Mouse (Mus musculus) brown adipose tissue, adult 24 weeks (tissue): ENCODE data around the gene Prg4. TPM values are rescaled to one million over a fixed set of nuclear protein-coding genes. Genes with fewer than 3 reads are reported as not detected.
A peak's percentile ranks its signal among the peaks of the same experiment; 100 is the strongest.

Experiments
- H3K27ac ChIP-seq: fragments of 200-500 bp; replicated peaks from 2 replicates; pipeline ENCODE4 v1.5.1; 2012; ENCODE audit warnings: low read depth, mild to moderate bottlenecking, low read length
- H3K4me1 ChIP-seq: fragments of 200-500 bp; 2 replicates; pipeline ENCODE4 v1.6.1; 2012; ENCODE audit warnings: low read length, mixed read lengths; ENCODE audit not compliant: control insufficient read depth, insufficient read depth, insufficient read length
- H3K4me3 ChIP-seq: fragments of 200-500 bp; 2 replicates; pipeline ENCODE4 v1.5.1; 2012; ENCODE audit warnings: low read depth, mild to moderate bottlenecking, low read length, moderate library complexity; ENCODE audit not compliant: insufficient read depth
- polyA plus RNA-seq: library from polyadenylated mRNA; stranded (reverse); fragments of >200 nt; gene quantifications from 2 replicates; pipeline ENCODE4 v1.2.4, GENCODE M21; 2012; ENCODE audit not compliant: missing spikeins, insufficient read depth, insufficient read length

The Prg4 gene
- 2.0 and 2.2 TPM in 2 replicates for polyA plus RNA-seq

DNA sequence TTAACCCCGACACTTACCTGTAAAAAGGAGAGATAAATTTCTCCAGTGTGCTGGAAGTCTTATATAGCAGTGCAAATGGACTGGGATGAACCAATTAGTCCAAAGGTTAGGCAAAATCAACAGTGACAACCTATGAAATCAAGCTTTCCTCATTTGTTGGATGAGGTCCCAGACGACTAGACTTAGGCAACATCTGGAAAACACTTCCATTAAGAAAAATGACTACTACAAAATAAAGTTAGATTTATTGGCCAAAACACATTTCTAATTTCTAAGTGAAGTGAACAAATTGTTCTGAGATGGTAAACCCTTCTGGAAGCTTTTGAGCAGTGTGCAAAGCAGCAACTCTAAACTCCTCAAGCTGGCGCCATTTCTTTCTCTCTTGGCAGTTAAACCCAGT, at the start of gene Prg4:
TSS of gene Prg4 (minus strand) at position 34 of the 400 bp plus-strand sequence.
- Histone ChIP-seq H3K4me3 (no peak within 1 kb of the TSS), H3K27ac (no peak within 1 kb of the TSS), H3K4me1 (no peaks in the 10 kb centered on the region)

DNA sequence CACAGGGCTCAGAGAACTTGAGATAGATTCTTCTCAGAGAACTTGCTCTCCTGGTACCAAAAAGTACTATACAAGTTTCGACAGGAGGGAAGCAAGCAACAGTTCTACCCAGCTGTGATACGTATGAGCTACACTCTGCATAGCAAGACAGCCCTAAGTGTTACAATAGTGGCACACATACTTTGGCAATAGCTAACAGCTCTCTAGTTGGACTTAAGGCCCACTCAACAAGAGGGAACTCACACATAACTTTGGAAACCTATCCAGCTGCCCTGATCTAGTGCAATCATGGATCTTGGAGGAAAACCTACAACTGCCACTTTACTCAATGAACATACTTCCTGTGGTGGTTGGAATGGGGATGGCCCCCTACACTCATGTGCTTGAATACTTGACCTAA, 47.1 kb upstream of the Prg4 start:
- no peak overlapping the region for H3K4me3 ChIP-seq
- H3K27ac ChIP-seq = no peak overlapping the region
- no peaks in the 10 kb centered on the region for H3K4me1 ChIP-seq

DNA sequence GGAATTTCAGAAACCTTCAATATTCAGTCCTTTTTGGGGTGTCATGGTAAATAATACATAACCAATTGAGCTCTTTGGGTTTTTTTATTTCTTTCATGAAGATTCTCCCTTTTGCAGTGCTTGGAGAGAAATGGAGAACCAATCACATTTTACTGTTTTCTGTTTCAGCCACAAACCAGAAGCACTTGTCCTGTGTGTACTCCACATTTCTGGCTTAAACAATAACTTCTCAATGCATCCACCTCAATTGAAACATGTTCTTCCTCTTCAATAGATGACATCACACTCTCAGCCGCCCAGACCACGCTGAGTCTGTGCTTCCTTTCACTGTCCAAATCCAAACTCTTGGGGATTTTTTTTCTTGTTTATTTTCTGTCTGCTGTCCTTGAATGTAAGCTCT, 39.8 kb upstream of the Prg4 start:
- Histone ChIP-seq H3K27ac (no peak overlapping the region), H3K4me1 (no peaks in the 10 kb centered on the region; the same call in 1 of the 2 replicates), H3K4me3 (no peak overlapping the region)

DNA sequence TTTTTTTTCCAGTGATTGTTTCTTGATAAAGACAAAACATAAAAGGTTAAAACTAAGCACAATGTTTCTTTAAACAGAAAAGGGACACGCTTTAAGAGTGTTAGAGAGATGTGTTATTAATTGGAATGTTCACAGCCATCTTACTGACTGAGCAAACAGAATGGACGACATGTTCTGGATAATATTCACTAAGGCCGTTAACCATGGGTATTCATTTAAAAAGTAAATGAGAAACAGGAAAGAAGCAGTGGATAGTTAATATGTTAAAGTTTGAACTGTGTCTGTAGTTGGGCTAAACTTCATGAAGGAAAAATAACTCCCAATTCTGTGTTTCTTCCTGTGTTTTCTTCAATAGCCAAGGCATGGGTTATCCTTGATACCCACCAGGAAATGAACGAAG, 37.4 kb upstream of the Prg4 start:
- Histone ChIP-seq H3K4me1 (no peaks in the 10 kb centered on the region; the same call in 1 of the 2 replicates), H3K4me3 (no peak overlapping the region), H3K27ac (no peak overlapping the region)

DNA sequence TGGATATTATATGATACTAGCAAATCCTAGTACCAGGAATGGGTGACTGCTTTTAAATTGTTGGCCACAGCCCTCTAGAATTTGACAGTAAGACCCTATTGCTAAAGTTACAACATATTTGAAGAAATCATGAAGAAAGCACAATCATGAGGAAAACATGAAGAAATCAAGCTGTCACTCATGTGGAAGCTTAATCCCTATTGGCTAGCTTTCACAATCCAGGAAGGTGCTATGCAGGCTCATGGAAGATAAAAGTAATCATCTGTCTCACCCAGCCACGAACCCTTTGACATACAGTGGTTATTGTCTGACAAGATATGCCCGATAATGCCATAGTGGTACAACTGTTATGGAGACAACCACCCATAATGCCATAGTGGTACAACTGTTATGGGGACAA, 32.2 kb upstream of the Prg4 start:
- Histone ChIP-seq H3K27ac (no peak overlapping the region), H3K4me3 (no peak overlapping the region), H3K4me1 (no peaks in the 10 kb centered on the region)

DNA sequence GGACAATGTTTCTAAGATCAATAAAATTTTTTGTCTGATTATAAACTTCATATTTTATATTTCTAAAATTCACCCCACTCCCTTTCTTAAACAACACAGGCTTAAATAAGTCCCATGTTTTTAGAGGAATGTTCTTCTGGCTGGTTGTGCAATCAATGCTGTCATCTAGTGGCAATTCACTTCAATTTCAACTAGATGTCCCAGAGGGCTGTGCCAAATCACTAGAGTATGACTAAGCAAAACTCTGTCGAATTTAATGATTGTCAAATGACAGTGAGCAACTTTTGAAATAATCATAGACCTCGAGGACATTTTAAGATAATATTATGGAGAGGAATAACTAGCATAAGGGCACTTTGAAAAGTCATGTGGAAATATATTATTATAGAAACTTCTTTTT, 31.7 kb upstream of the Prg4 start:
- Histone ChIP-seq H3K4me1 (no peaks in the 10 kb centered on the region), H3K27ac (no peak overlapping the region), H3K4me3 (no peak overlapping the region)

DNA sequence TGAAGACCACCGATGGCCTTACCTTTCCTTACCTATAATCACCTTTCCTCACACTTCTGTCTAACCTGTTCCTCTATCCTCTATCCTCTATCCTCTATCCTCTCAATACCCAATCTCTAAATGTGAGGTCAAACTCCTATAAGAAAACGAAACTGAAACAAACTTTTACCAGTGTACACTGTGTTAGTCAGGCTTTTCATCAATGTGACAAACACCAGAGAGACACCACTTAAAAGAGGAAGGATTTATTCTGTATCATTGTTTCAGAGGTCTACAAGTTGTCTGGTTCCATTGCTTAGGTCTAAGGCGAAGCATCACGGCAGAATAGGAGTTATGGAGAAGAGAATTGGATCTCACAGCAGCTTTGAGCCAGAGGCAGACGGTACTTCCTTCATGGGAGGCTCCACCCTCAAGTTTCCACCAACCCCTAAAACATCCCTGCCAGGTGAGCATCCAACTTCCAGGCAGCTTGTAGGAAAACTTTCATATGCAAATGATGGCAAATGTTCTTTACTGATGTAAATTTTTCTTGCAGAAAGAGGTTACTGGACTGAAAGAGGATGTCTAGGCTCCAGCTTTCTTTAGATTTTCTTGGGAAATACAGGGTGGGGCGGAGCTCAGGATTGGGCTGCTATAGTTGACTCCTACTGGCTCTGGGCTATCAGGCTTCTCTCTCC, 30.8 kb upstream of the Prg4 start:
- H3K27ac ChIP-seq = no peak overlapping the region
- no peak overlapping the region for H3K4me3 ChIP-seq
- no peaks in the 10 kb centered on the region for H3K4me1 ChIP-seq

DNA sequence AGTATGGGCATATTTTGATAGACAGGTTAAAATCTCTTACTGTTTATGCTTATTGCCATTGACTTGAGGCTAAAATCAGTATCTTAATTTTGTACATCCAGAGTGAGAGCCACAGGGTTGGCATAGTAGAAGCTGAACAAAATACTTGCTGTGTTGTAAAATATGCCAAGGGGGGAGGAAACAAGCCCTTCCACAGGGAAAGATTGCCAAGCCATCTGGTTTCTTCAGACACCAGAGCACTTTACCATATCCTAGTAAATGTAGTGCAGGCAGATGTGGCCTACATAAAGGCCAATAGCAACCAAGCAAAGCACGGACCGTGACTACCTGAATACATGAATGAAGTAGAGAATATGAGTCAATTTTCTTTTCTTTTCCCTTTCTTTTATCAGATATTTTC, 23.2 kb upstream of the Prg4 start:
- Histone ChIP-seq H3K4me3 (no peak overlapping the region), H3K27ac (no peak overlapping the region), H3K4me1 (no peaks in the 10 kb centered on the region)

DNA sequence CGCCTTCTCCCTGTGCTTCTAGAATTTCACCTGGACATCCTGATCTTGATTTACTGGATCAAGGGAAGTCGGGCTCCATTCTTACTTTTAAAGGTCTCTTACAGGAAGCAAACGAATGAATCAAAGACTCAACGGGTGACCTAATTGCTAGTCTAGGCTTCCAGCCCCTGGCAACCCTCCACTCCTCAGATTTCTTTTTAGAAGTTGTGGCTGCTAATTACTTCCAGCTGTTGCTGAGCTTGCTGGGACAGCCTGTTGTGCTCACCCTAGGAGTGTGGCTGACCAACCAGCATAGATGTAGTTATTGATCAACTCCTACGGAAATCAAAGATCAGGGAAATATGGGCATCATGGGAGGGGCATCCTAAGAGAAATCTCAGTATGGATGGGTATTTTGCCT, 14.7 kb upstream of the Prg4 start:
- H3K27ac ChIP-seq = no peak overlapping the region
- no peak overlapping the region for H3K4me3 ChIP-seq
- H3K4me1 ChIP-seq = no peaks in the 10 kb centered on the region

DNA sequence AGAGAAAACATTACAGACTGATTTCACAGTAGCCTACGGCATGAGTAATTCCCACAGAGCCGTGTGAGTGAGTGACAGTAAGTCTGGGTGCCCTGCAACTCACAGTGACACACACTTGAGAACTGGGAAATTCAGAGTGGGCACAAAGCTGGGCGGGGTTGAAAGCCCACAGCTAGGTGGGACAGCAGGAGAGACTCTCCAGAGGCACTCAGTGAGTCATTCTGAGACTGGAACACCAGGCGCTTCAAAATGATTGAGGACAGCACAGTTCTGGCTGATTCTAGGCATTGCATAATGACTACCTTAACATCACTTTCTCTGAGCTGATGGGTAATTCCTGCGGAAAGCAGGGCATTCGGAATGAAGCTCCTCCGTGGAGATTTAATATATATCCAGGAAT, 6.6 kb upstream of the Prg4 start:
- Histone ChIP-seq H3K27ac (no peak overlapping the region), H3K4me1 (no peaks in the 10 kb centered on the region), H3K4me3 (no peak overlapping the region)

DNA sequence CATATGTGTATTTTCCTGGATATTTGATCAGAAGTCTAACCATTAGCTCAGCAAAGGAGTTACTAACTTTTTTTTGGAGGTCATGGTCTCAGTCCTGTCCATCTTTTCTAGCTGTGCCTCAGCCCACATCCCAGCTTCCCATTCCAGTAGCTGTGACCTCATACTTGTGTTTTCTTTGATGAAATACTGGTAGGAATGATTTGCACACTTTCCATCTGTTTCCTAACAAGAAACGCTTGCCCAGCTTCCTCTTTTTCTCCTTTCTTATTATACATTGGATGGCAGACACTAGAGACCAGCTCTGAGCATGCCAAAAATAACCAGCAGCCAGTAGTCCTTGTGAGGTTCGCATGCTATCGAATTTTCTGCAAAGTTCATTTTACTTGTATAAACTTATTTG, 4.0 kb upstream of the Prg4 start:
- no peaks in the 10 kb centered on the region for H3K4me1 ChIP-seq
- H3K27ac ChIP-seq = no peak overlapping the region
- H3K4me3 ChIP-seq = no peak overlapping the region

DNA sequence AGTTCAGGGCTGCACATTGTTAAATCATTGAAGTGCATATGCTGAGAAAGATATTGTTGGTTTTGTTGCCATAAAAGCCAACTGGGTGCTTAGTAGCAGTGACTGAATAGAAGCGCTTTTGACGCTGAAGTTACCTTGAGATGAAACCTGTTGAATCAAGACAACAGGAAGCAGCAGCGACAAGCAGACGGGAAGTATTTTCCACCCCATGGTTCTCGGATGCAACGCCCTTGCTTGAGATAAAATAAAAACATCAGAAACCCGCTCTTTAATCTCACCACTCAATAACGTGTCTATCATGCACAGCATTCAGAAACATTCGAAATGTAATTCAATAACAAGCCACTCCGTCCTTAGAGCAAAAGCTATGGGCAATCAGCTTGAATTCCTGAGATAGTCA, 601 bp downstream of the Prg4 start:
- Histone ChIP-seq H3K27ac (no peak overlapping the region), H3K4me1 (peaks cover 3% of the 10 kb centered on the region), H3K4me3 (no peak overlapping the region)

DNA sequence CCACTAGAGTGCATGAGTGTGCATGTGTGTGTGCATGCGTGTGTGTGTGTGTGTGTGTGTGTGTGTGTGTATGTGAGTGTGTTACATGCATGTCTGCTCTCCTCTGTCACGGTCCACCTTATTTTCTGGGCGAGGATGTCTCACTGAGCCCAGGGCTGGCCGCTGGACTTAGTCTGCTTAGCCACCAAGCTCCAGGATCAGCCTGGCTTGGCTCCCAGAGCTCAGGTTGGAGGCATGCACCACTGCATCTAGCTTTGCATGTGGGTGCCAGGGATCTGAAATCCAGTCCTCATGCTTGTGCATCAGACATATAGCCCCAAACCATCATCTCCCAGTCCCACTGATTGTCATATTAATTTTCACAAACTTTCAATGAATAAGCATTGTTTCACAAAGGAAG, 2.3 kb downstream of the Prg4 start:
- H3K4me3 ChIP-seq = no peak overlapping the region
- H3K4me1 ChIP-seq = peaks cover 10% of the 10 kb centered on the region
- H3K27ac ChIP-seq = no peak overlapping the region

DNA sequence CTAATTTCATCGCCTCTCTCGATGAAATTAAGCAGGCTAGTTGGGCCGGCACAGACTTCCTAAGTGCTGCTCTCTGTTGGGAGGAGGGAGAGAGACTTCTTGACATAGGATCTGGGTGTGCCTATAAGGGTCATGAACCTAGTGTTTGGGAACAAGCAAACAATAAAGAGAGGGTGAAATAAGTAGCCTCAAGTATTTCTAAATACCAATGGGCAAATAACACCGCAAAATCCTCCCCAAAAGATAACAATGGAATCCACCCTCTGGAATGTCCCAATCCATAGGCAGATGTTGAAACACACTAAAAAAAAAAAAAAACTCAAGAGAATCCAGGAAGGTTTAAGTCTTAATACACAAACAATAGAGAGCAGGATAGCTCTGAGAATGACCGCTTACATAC, 2.9 kb downstream of the Prg4 start:
- Histone ChIP-seq H3K27ac (no peak overlapping the region), H3K4me1 (peaks cover 10% of the 10 kb centered on the region), H3K4me3 (no peak overlapping the region)

DNA sequence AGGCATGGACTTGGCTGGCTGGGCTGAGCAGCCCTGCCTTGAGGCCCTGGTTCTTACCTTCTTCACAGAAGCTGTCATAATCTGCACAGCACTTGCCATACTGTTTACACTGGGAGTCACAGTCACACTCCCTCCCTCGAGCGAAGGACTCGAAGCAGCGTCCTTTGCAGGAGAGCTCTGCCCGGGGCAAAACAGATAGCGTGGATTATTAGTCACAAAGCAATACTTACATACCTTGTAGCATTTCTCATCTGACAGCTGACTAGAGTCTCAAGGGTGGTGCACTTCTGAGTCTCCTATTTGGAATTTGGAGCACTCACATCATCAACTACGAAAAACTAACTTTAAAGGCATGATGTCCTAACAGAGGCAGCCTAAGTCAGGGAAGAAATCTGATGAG, 5.4 kb downstream of the Prg4 start:
- H3K27ac ChIP-seq = no peak overlapping the region
- H3K4me3 ChIP-seq = no peak overlapping the region
- peaks cover 10% of the 10 kb centered on the region for H3K4me1 ChIP-seq

DNA sequence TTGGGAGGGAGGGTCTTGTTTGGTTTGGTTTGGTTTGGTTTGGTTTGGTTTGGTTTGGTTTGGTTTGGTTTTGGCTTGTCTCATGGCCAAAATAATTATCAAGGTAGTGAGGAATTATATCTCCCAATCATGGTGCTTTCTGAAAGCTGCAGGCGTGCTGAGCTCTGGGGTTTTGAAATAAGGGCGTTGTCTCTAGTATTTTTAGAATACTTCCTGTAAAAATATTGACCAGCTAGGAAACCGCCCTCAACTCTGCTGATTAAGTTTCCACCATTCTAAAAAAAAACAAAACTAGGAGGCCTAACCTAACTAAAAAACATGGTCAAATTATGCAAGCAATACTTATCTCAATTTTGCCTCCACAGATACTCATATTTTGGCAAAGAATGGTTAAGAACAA, 6.4 kb downstream of the Prg4 start:
- Histone ChIP-seq H3K27ac (peak overlapping the region; percentile 58), H3K4me1 (peaks cover 10% of the 10 kb centered on the region), H3K4me3 (no peak overlapping the region)
